Mouse (Mus musculus): ENCODE measurements at regions not wholly inside any gene's neighbourhood (a gene's known extent, or its start where the extent isn't known, plus 50 kb on each side); places are given as distances from the start of the nearest gene placed in this dataset.

DNA sequence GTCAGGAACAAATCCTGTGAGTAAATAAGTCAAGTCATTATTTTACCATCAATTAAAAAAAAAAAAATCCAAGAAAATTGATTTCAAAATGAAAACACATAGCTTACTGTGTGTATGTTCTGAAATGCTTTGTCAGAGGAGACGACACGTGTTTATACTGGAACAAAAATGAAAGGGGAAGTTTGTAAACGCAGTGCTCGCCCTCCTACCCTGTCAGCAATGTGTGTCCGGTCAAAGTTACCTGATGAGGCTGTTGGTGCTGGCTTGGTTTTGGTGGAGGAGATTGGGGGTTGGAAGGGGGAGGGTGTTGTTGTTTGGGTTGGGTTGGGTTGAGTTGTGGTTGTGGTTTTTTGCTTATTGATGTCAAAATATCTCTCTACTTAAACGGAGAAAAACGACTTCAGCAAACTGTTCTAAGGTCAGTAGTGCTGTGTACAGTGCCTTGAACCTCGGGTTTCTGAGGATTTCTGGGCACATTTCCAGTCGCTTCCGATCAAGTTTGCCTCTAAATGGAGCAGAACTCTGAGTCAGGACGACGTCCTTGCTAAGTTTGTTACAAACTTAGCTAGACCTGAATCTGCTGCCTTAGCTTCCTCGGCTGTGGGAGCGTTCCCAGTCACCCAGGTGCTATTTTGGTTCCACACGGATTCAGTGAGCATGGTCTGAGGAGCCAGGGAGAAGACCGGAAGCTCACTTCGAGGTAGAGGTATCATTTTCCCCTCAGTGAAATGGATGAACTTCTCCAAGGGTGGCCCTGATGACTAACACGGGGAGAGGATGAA is 111.6 kb upstream of the Frmd6 start:
- Histone ChIP-seq H3K4me2 (ENCODE audit: low read depth, low read length) (peak overlapping the region; percentile 2; the same call in 1 of the 2 replicates), H3K4me1 (ENCODE audit: control insufficient read depth, insufficient read depth, low read length) (peaks cover 24% of the 10 kb centered on the region), H3K36me3 (ENCODE audit: control insufficient read depth, insufficient read depth, low read length) (no peaks in the 10 kb centered on the region), H3K27ac (ENCODE audit: low read length) (no peak overlapping the region), H3K9me3 (replicated peaks; ENCODE audit: control insufficient read depth, low read length) (no peaks in the 10 kb centered on the region), H3K9ac (ENCODE audit: low read length) (0 out of 2 replicates have a peak overlapping the region, but pooled peaks have one; percentile 29), H3K27me3 (ENCODE audit: control insufficient read depth, insufficient read depth, low read length) (no peaks in the 10 kb centered on the region), H3K4me3 (replicated peaks; ENCODE audit: low read length) (no peak overlapping the region)
- ATAC-seq (ENCODE audit: insufficient read depth, low FRiP score) = no peak
- WGBS = 41% methylated on average over 18 of the region's 18 CpGs

DNA sequence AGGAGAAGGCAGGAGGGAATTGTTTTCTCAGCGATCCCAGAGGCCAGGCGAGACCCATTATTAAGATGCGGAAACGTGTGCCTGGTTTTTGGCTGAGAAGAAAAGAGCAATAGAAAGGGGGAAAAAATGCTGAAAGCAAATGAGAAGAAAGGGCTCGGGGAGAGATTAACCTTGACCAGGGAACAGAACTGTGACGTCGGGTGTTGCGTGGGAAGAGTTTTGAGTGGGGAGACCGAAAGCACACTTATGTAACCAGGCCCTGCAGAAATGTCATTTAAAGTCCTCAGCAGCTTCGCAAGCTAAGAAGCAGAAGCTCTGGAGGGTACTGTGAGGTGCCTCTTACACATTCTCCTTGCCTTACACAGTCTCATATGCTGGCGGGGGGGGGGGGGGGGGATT is 111.0 kb upstream of the Frmd6 start:
- Histone ChIP-seq H3K4me1 (ENCODE audit: control insufficient read depth, insufficient read depth, low read length) (peaks cover 27% of the 10 kb centered on the region), H3K36me3 (ENCODE audit: control insufficient read depth, insufficient read depth, low read length) (no peaks in the 10 kb centered on the region), H3K9me3 (replicated peaks; ENCODE audit: control insufficient read depth, low read length) (no peaks in the 10 kb centered on the region), H3K27me3 (ENCODE audit: control insufficient read depth, insufficient read depth, low read length) (no peaks in the 10 kb centered on the region), H3K4me2 (ENCODE audit: low read depth, low read length) (peak overlapping the region; percentile 2; the same call in 1 of the 2 replicates), H3K4me3 (replicated peaks; ENCODE audit: low read length) (no peak overlapping the region), H3K9ac (ENCODE audit: low read length) (0 out of 2 replicates have a peak overlapping the region, but pooled peaks have one; percentile 29), H3K27ac (ENCODE audit: low read length) (no peak overlapping the region)
- 65% methylated on average over 11 of the region's 11 CpGs for WGBS
- no peak for ATAC-seq (ENCODE audit: insufficient read depth, low FRiP score)

GRCm38 (mm10) chr12:70715836-70716235 is 109.5 kb upstream of the Frmd6 start:
- H3K9me3 ChIP-seq (replicated peaks; ENCODE audit: control insufficient read depth, low read length) = no peaks in the 10 kb centered on the region
- WGBS = 94% methylated on average over 2 of the region's 2 CpGs
- no peak overlapping the region for H3K27ac ChIP-seq (ENCODE audit: low read length)
- no peak for ATAC-seq (ENCODE audit: insufficient read depth, low FRiP score)
- H3K4me1 ChIP-seq (ENCODE audit: control insufficient read depth, insufficient read depth, low read length) = peaks cover 35% of the 10 kb centered on the region
- no peak overlapping the region for H3K4me2 ChIP-seq (ENCODE audit: low read depth, low read length)
- no peak overlapping the region for H3K4me3 ChIP-seq (replicated peaks; ENCODE audit: low read length)
- H3K9ac ChIP-seq (ENCODE audit: low read length) = no peak overlapping the region
- H3K27me3 ChIP-seq (ENCODE audit: control insufficient read depth, insufficient read depth, low read length) = no peaks in the 10 kb centered on the region
- H3K36me3 ChIP-seq (ENCODE audit: control insufficient read depth, insufficient read depth, low read length) = no peaks in the 10 kb centered on the region

GRCm38 (mm10) chr12:70718602-70719001 is 106.7 kb upstream of the Frmd6 start:
- no peak overlapping the region for H3K9ac ChIP-seq (ENCODE audit: low read length)
- no peaks in the 10 kb centered on the region for H3K27me3 ChIP-seq (ENCODE audit: control insufficient read depth, insufficient read depth, low read length)
- no peak overlapping the region for H3K4me3 ChIP-seq (replicated peaks; ENCODE audit: low read length)
- H3K4me1 ChIP-seq (ENCODE audit: control insufficient read depth, insufficient read depth, low read length) = peaks cover 20% of the 10 kb centered on the region
- no peaks in the 10 kb centered on the region for H3K36me3 ChIP-seq (ENCODE audit: control insufficient read depth, insufficient read depth, low read length)
- H3K27ac ChIP-seq (ENCODE audit: low read length) = no peak overlapping the region
- WGBS = 44% methylated on average over 1 of the region's 1 CpGs
- no peaks in the 10 kb centered on the region for H3K9me3 ChIP-seq (replicated peaks; ENCODE audit: control insufficient read depth, low read length)
- ATAC-seq (ENCODE audit: insufficient read depth, low FRiP score) = no peak
- H3K4me2 ChIP-seq (ENCODE audit: low read depth, low read length) = no peak overlapping the region

DNA sequence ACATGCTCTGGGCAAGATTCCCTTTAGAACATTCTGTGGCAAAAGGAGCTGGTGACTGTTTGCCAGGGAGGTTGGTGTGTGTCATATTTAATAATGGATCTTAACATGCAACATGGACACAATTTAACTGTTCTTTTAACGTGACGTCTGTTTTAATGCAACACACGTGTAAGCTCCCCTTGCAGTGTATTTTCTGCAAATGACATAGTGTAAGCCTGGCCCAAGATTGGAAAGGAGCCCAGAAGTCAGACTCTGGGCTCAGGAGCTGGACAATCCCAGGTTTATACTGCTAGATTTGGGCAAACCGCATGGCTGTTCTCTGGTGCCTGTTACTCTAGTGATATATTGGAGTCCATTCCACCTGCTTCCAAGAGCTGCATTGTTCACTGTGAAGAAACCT is 106.1 kb upstream of the Frmd6 start:
- ATAC-seq (ENCODE audit: insufficient read depth, low FRiP score) = no peak; the same call in 1 of the 2 replicates
- peaks cover 13% of the 10 kb centered on the region for H3K4me1 ChIP-seq (ENCODE audit: control insufficient read depth, insufficient read depth, low read length)
- no peak overlapping the region for H3K4me3 ChIP-seq (replicated peaks; ENCODE audit: low read length)
- no peaks in the 10 kb centered on the region for H3K9me3 ChIP-seq (replicated peaks; ENCODE audit: control insufficient read depth, low read length)
- H3K36me3 ChIP-seq (ENCODE audit: control insufficient read depth, insufficient read depth, low read length) = no peaks in the 10 kb centered on the region
- no peak overlapping the region for H3K9ac ChIP-seq (ENCODE audit: low read length)
- no peak overlapping the region for H3K27ac ChIP-seq (ENCODE audit: low read length)
- no peaks in the 10 kb centered on the region for H3K27me3 ChIP-seq (ENCODE audit: control insufficient read depth, insufficient read depth, low read length)
- no peak overlapping the region for H3K4me2 ChIP-seq (ENCODE audit: low read depth, low read length)
- 48% methylated on average over 4 of the region's 4 CpGs for WGBS

DNA sequence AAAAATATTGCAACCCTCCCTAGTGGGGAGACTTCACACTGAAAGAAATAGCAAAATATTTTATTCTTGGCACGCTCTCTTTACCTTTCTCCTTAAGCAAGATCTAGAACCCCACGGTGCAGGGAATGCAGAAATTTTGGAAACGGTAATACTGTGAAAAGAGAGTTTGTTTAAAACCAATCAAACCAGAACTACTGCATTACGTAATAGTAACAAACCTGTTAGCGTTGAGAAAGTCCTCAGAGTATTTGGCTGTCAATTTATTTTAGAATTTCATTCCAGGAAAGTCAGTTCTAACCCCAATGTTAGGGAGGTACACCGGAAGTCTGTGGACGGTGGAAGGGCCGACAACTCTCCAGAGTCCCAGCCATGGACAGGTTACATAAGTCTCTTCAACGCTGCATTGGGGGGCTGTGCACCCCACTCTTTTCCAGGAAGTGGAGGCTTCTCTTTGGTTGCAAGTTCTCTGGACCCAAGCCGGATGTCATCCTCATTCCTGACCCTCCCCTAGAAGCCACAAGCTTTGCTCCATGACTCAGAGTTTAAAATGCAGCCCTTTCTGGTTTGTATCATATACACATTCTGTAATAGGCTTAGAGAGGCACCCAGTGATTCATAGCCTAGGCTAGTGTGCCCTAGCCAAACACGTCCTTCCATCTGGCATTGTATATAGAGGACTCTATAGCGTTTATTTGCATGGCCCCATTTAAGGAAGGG is 105.0 kb upstream of the Frmd6 start:
- WGBS = 54% methylated on average over 12 of the region's 12 CpGs

GRCm38 (mm10) chr12:70725326-70725725 is 100.0 kb upstream of the Frmd6 start:
- ATAC-seq (ENCODE audit: insufficient read depth, low FRiP score) = no peak
- Histone ChIP-seq H3K27me3 (ENCODE audit: control insufficient read depth, insufficient read depth, low read length) (no peaks in the 10 kb centered on the region), H3K4me2 (ENCODE audit: low read depth, low read length) (no peak overlapping the region), H3K4me1 (ENCODE audit: control insufficient read depth, insufficient read depth, low read length) (no peaks in the 10 kb centered on the region), H3K27ac (ENCODE audit: low read length) (no peak overlapping the region), H3K9me3 (replicated peaks; ENCODE audit: control insufficient read depth, low read length) (no peaks in the 10 kb centered on the region), H3K4me3 (replicated peaks; ENCODE audit: low read length) (no peak overlapping the region), H3K9ac (ENCODE audit: low read length) (no peak overlapping the region), H3K36me3 (ENCODE audit: control insufficient read depth, insufficient read depth, low read length) (no peaks in the 10 kb centered on the region)
- 91% methylated on average over 1 of the region's 1 CpGs for WGBS

More for the DNA sequence above, 105.0 kb upstream of the Frmd6 start:
- Histone ChIP-seq H3K27ac (ENCODE audit: low read length) (0 out of 2 replicates have a peak overlapping the region, but pooled peaks have one; percentile 18), H3K4me2 (ENCODE audit: low read depth, low read length) (no peak overlapping the region), H3K27me3 (ENCODE audit: control insufficient read depth, insufficient read depth, low read length) (no peaks in the 10 kb centered on the region), H3K4me3 (replicated peaks; ENCODE audit: low read length) (no peak overlapping the region), H3K36me3 (ENCODE audit: control insufficient read depth, insufficient read depth, low read length) (no peaks in the 10 kb centered on the region), H3K9me3 (replicated peaks; ENCODE audit: control insufficient read depth, low read length) (no peaks in the 10 kb centered on the region), H3K4me1 (ENCODE audit: control insufficient read depth, insufficient read depth, low read length) (peaks cover 11% of the 10 kb centered on the region; the same call in 1 of the 2 replicates), H3K9ac (ENCODE audit: low read length) (no peak overlapping the region)
- ATAC-seq (ENCODE audit: insufficient read depth, low FRiP score) = peak; percentile 71

DNA sequence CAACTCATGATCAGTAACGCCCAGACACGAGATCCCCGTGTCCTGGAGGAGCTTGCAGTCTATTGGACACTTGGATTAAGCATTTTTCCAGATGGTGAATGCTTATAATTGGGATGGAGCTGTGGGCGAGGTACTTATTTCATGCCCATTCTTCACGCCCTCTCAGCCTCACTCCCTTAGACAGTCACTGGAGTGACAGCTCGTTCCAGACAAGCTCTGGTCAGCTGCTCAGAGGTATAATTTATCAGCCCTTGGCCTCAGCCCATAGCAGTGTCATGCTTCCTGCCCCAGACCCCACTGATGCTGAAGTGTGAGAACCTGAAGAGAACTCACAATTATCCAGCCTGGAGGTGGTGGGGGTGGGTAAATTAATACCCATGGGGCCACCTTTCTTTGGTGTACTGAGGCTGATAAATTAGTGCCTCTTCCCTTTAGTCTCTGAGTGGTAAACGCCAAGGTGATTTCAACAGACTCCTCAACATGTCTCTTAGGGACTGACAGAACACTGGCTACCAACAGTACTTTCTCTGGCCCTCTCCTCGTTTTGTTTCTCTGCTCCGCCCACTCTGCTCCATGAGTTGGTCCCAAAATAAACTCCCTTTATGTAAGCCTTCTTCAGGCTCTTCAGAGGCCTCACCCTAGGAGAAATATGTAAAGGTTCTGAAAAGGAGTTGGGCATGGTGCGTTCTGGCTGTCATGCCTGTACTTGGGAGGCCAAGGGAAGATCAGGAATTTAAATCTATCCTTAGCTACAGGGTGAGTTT is 97.6 kb upstream of the Frmd6 start:
- 75% methylated on average over 10 of the region's 10 CpGs for WGBS
- ATAC-seq (ENCODE audit: insufficient read depth, low FRiP score) = no peak
- no peak overlapping the region for H3K4me2 ChIP-seq (ENCODE audit: low read depth, low read length)
- H3K9ac ChIP-seq (ENCODE audit: low read length) = no peak overlapping the region
- no peaks in the 10 kb centered on the region for H3K27me3 ChIP-seq (ENCODE audit: control insufficient read depth, insufficient read depth, low read length)
- no peak overlapping the region for H3K4me3 ChIP-seq (replicated peaks; ENCODE audit: low read length)
- no peaks in the 10 kb centered on the region for H3K9me3 ChIP-seq (replicated peaks; ENCODE audit: control insufficient read depth, low read length)
- no peak overlapping the region for H3K27ac ChIP-seq (ENCODE audit: low read length)
- H3K4me1 ChIP-seq (ENCODE audit: control insufficient read depth, insufficient read depth, low read length) = no peaks in the 10 kb centered on the region
- no peaks in the 10 kb centered on the region for H3K36me3 ChIP-seq (ENCODE audit: control insufficient read depth, insufficient read depth, low read length)

GRCm38 (mm10) chr12:70728407-70728806 is 96.9 kb upstream of the Frmd6 start:
- Histone ChIP-seq H3K27ac (ENCODE audit: low read length) (no peak overlapping the region), H3K4me3 (replicated peaks; ENCODE audit: low read length) (no peak overlapping the region), H3K36me3 (ENCODE audit: control insufficient read depth, insufficient read depth, low read length) (no peaks in the 10 kb centered on the region), H3K9me3 (replicated peaks; ENCODE audit: control insufficient read depth, low read length) (no peaks in the 10 kb centered on the region), H3K4me2 (ENCODE audit: low read depth, low read length) (no peak overlapping the region), H3K4me1 (ENCODE audit: control insufficient read depth, insufficient read depth, low read length) (no peaks in the 10 kb centered on the region), H3K27me3 (ENCODE audit: control insufficient read depth, insufficient read depth, low read length) (no peaks in the 10 kb centered on the region), H3K9ac (ENCODE audit: low read length) (no peak overlapping the region)
- 89% methylated on average over 1 of the region's 1 CpGs for WGBS
- ATAC-seq (ENCODE audit: insufficient read depth, low FRiP score) = no peak

Measured in stomach, embryonic 16.5 days (tissue).